23 mouse cellular contexts compared by ENCODE assay signal in the genomic region with DNA sequence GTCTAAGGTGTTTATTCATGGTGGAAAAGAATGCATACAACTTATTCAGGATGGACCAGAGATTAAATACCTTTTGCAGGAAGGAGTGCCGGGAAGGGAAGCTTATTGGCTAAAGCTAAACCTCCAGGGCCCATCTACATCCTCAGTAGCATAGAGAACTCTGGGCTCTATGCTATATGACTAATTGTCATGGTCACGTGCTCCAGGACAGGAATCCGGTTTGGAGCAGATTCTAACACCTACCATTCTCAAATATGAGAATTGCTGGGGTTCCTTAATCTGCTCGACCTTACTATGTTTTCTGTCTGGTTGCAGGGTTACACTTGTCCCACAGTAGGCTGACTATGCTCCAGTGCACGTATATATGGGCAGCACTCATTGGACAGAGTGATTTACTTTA. TPM values are rescaled to one million over a fixed set of nuclear protein-coding genes. Genes with fewer than 3 reads are reported as not detected.
DNase-seq lines count a peak whose midpoint lies in the region; TF ChIP-seq lines count a peak whose summit lies in the region.
"Had no signal": no experiment of that assay in that cellular context is flagged by ENCODE, and none has a peak within 500 bp of the region (broad histone marks: within the 10 kb centered on the region; RNA-seq: fewer than 3 reads in every experiment).

No protein-coding gene starts in this region.

- H3K4me3 ChIP-seq in MEL (ENCODE audit: control insufficient read depth in 1 of 2, insufficient read depth in 1 of 2, low read depth in 2 of 2, low read length in 2 of 2) (no peak overlapping the region), myocyte (no peak overlapping the region)
- H3K4me3 ChIP-seq: embryonic facial prominence, embryonic 13.5 days; embryonic facial prominence, embryonic 15.5 days; erythroblast, embryonic 14.5 days; forebrain, embryonic 10.5 days; forebrain, embryonic 12.5 days had no signal

- H3K4me2 ChIP-seq in myocyte (ENCODE audit: low read depth) = no peak overlapping the region
- H3K4me2 ChIP-seq: embryonic facial prominence, embryonic 13.5 days; embryonic facial prominence, embryonic 15.5 days; forebrain, embryonic 12.5 days had no signal

- H3K4me1 ChIP-seq in MEL (ENCODE audit: control insufficient read depth in 1 of 2, insufficient read depth in 2 of 2, low read length in 2 of 2) = peaks cover 1 to 18% of the 10 kb centered on the region in 2 experiments; a peak in 2 of 4 replicates
- H3K4me1 ChIP-seq: embryonic facial prominence, embryonic 15.5 days; forebrain, embryonic 10.5 days; forebrain, embryonic 12.5 days had no signal

- no peak for TF ChIP-seq RAD21 in MEL (IDR thresholded peaks at IDR 0.05; ENCODE audit: low read depth, low read length)

- H3K36me3 ChIP-seq in MEL (ENCODE audit: control insufficient read depth in 1 of 2, insufficient read depth in 2 of 2, low read length in 2 of 2) (peaks cover 0 to 15% of the 10 kb centered on the region in 2 experiments; a peak in 2 of 4 replicates), myocyte (ENCODE audit: control insufficient read depth, insufficient read depth) (no peaks in the 10 kb centered on the region)
- H3K36me3 ChIP-seq: embryonic facial prominence, embryonic 13.5 days; embryonic facial prominence, embryonic 15.5 days; forebrain, embryonic 10.5 days; forebrain, embryonic 12.5 days; G1E had no signal

- DNase-seq in 3T3-L1 (ENCODE audit: low read depth, low spot score) (peak; percentile 14), 416B (ENCODE audit: low read depth) (peak; percentile 8), MEL (ENCODE audit: low read depth, low spot score) (no peak)
- no peak for DNase-seq in layer of hippocampus, postnatal 25 days (ENCODE audit: extremely low spot score in 1 of 2, low spot score in 1 of 2)
- no peak for DNase-seq in layer of hippocampus, adult 11-12 months (ENCODE audit: low spot score)
- DNase-seq in cerebellum, adult 11-12 months = no peak
- DNase-seq: adrenal gland, adult 8-10 months; adrenal gland, postnatal 25 days; cerebellum, adult 18-20 months; cerebellum, adult 8-10 months; cerebellum, adult 9-11 months; cerebellum, postnatal 14 days; cerebellum, postnatal 36 days; embryo, embryonic 11 days had no signal

- H3K27ac ChIP-seq in MEL (ENCODE audit: control insufficient read depth, low read depth, low read length) = no peak overlapping the region
- H3K27ac ChIP-seq: embryonic facial prominence, embryonic 15.5 days; forebrain, embryonic 10.5 days; forebrain, embryonic 12.5 days had no signal

- TF ChIP-seq EP300 in MEL (IDR thresholded peaks at IDR 0.05; ENCODE audit: low read depth in 1 of 2, low read length in 2 of 2) = no peak

- no peaks in the 10 kb centered on the region for H3K79me2 ChIP-seq in MEL (ENCODE audit: control insufficient read depth, insufficient read depth, low read length, poor library complexity)
- no peaks in the 10 kb centered on the region for H3K79me2 ChIP-seq in myocyte (ENCODE audit: control insufficient read depth, insufficient read depth)

- TF ChIP-seq POLR2A in MEL (IDR thresholded peaks at IDR 0.05; ENCODE audit: control insufficient read depth in 1 of 2, insufficient read depth in 1 of 2, low read depth in 1 of 2, low read length in 2 of 2, poor library complexity in 1 of 2) (no peak), myocyte (IDR thresholded peaks at IDR 0.05; ENCODE audit: insufficient read length, low read depth) (no peak)

- no peak for TF ChIP-seq CTCF in MEL (IDR thresholded peaks at IDR 0.05 in 2 of 3, conservative IDR thresholded peaks at IDR 0.05 in 1 of 3; ENCODE audit: control insufficient read depth in 1 of 3, insufficient read depth in 1 of 3, low read depth in 2 of 3, low read length in 3 of 3, poor library complexity in 1 of 3, severe bottlenecking in 1 of 3)

- H3K27me3 ChIP-seq in MEL (ENCODE audit: control insufficient read depth in 1 of 2, insufficient read depth in 2 of 2, low read length in 2 of 2) = peaks cover 0 to 1% of the 10 kb centered on the region in 2 experiments; a peak in 2 of 4 replicates
- H3K27me3 ChIP-seq in myocyte (ENCODE audit: control insufficient read depth, insufficient read depth, insufficient read length) = peaks cover 45% of the 10 kb centered on the region
- H3K27me3 ChIP-seq: CH12.LX; embryonic facial prominence, embryonic 13.5 days; embryonic facial prominence, embryonic 15.5 days; forebrain, embryonic 12.5 days; Patski had no signal

- no peaks in the 10 kb centered on the region for H3K9me3 ChIP-seq in MEL (replicated peaks; ENCODE audit: insufficient read depth, low read length)
- H3K9me3 ChIP-seq: embryonic facial prominence, embryonic 13.5 days; embryonic facial prominence, embryonic 15.5 days; forebrain, embryonic 10.5 days; forebrain, embryonic 12.5 days; G1E had no signal

- H3K9ac ChIP-seq in MEL (ENCODE audit: control insufficient read depth, low read depth, low read length, poor library complexity, severe bottlenecking) = no peak overlapping the region
- H3K9ac ChIP-seq: embryonic facial prominence, embryonic 13.5 days; embryonic facial prominence, embryonic 15.5 days; forebrain, embryonic 12.5 days had no signal

- H3ac ChIP-seq in myocyte (ENCODE audit: control insufficient read depth, insufficient read length) = no peak overlapping the region

TF ChIP-seq in MEL, 35 proteins besides CTCF, POLR2A, EP300 and RAD21:
- TF ChIP-seq USF1 (IDR thresholded peaks at IDR 0.05; ENCODE audit: low read depth, low read length) (peak; percentile 65), ZKSCAN1 (IDR thresholded peaks at IDR 0.05; ENCODE audit: low read depth, low read length) (no peak)
TF ChIP-seq in MEL: peak in this region for 1.

TF ChIP-seq in myocyte, 11 proteins besides CTCF, POLR2A, EP300 and RAD21:
- TF ChIP-seq USF1 (IDR thresholded peaks at IDR 0.05; ENCODE audit: low read depth) (peak; percentile 30), SRF (IDR thresholded peaks at IDR 0.05; ENCODE audit: control insufficient read depth, insufficient read length, low read depth) (no peak)

RNA-seq across cellular contexts. Expression of gene Sephs1, which starts 53.3 kb away (rescaled TPM):
- 36.9 and 37.1 TPM in 2 replicates for total RNA-seq in MEL (2012; rRNA removed)
- polyA plus RNA-seq in MEL (2012; ENCODE audit: insufficient read depth in 1 of 2, insufficient read length in 2 of 2, low read depth in 1 of 2, low replicate concordance in 2 of 2, missing spikeins in 1 of 2) = 10 to 100 TPM in 1 of 2 experiments, not detected in 1; 40.4 TPM
- 15.9 TPM for polyA plus RNA-seq in myocyte (2012; fragmentation: generic; extraction: Trizol)
- total RNA-seq in layer of hippocampus, postnatal 25 days (2021) = 10 to 100 TPM; 23.5 to 27.3 TPM

Comparison
In these comparisons a context has a peak if more than half of its experiments do, and no peak if none do; other contexts are left out.
1. DNase-seq: peak in 3T3-L1 (single experiment) and 416B (single experiment); none in MEL (single experiment), layer of hippocampus, postnatal 25 days (0 of 2), layer of hippocampus, adult 11-12 months (single experiment) and cerebellum, adult 11-12 months (single experiment).